Mouse (Mus musculus) ES-Bruce4 (cell line): ENCODE measurements at regions not wholly inside any gene's neighbourhood (a gene's known extent, or its start where the extent isn't known, plus 50 kb on each side); places are given as distances from the start of the nearest gene placed in this dataset.

Experiments used
- H3K27ac ChIP-seq: 2 replicates; pipeline ENCODE4 v1.5.1; 2012; ENCODE audit warnings: low read length, inconsistent platforms; ENCODE audit not compliant: insufficient read depth
- H3K27me3 ChIP-seq: 2 replicates; pipeline ENCODE4 v1.6.1; 2012; ENCODE audit warnings: mild to moderate bottlenecking, low read length, inconsistent platforms; ENCODE audit not compliant: control insufficient read depth, poor library complexity, insufficient read depth, severe bottlenecking
- H3K36me3 ChIP-seq: 2 replicates; pipeline ENCODE4 v1.6.1; 2012; ENCODE audit warnings: inconsistent platforms, mild to moderate bottlenecking, low read length, moderate library complexity; ENCODE audit not compliant: control insufficient read depth, poor library complexity, insufficient read depth, severe bottlenecking
- H3K4me1 ChIP-seq: one replicate; pipeline ENCODE4 v1.8.1; 2011; ENCODE audit warnings: low read length; ENCODE audit not compliant: control insufficient read depth, insufficient read depth
- H3K4me3 ChIP-seq: 2 replicates; pipeline ENCODE4 v1.5.1; 2011; ENCODE audit warnings: low read depth, mild to moderate bottlenecking, low read length
- H3K9ac ChIP-seq: 2 replicates; pipeline ENCODE4 v1.6.1; 2012; ENCODE audit warnings: low read depth, mild to moderate bottlenecking, inconsistent platforms; ENCODE audit not compliant: poor library complexity, severe bottlenecking
- H3K9me3 ChIP-seq: replicated peaks from 2 replicates; pipeline ENCODE4 v1.6.1; 2012; ENCODE audit warnings: mild to moderate bottlenecking, low read length, inconsistent platforms; ENCODE audit not compliant: control insufficient read depth, poor library complexity, insufficient read depth, severe bottlenecking
- CTCF ChIP-seq: IDR thresholded peaks from one replicate; pipeline ENCODE4 v1.8.1; 2011; ENCODE audit warnings: low read depth, low read length
- EP300 ChIP-seq: IDR thresholded peaks from 2 replicates; pipeline ENCODE4 v1.6.1; 2011; ENCODE audit warnings: low read depth, low read length; ENCODE audit not compliant: insufficient read depth
- POLR2A ChIP-seq: IDR thresholded peaks from one replicate; pipeline ENCODE4 v1.8.1; 2011; ENCODE audit warnings: low read length; ENCODE audit not compliant: insufficient read depth

- Histone ChIP-seq H3K27ac (no peak overlapping the region), H3K36me3 (no peaks in the 10 kb centered on the region), H3K9me3 (peaks cover 6% of the 10 kb centered on the region; the same call in 1 of the 2 replicates), H3K27me3 (no peaks in the 10 kb centered on the region), H3K4me1 (no peaks in the 10 kb centered on the region), H3K4me3 (no peak overlapping the region), H3K9ac (no peak overlapping the region)
- no peak for TF ChIP-seq EP300
- TF ChIP-seq CTCF = no peak
- TF ChIP-seq POLR2A = no peak
Measured at GRCm38 (mm10) chr11:63474831-63475230, 346.0 kb downstream of the Pmp22 start.

- no peaks in the 10 kb centered on the region for H3K4me1 ChIP-seq
- no peaks in the 10 kb centered on the region for H3K36me3 ChIP-seq
- no peaks in the 10 kb centered on the region for H3K27me3 ChIP-seq
- TF ChIP-seq POLR2A = no peak
- TF ChIP-seq CTCF = no peak
- no peak for TF ChIP-seq EP300
- H3K9ac ChIP-seq = no peak overlapping the region
- no peak overlapping the region for H3K4me3 ChIP-seq
- H3K9me3 ChIP-seq = no peaks in the 10 kb centered on the region
- H3K27ac ChIP-seq = no peak overlapping the region
Measured at GRCm38 (mm10) chr11:63481676-63482310, 353.0 kb downstream of the Pmp22 start.

GRCm38 (mm10) chr11:63482593-63482992, 353.8 kb downstream of the Pmp22 start:
- H3K27me3 ChIP-seq = no peaks in the 10 kb centered on the region

GRCm38 (mm10) chr11:63487203-63487602, 358.4 kb downstream of the Pmp22 start:
- Histone ChIP-seq H3K27me3 (no peaks in the 10 kb centered on the region), H3K9me3 (no peaks in the 10 kb centered on the region), H3K36me3 (no peaks in the 10 kb centered on the region), H3K4me1 (no peaks in the 10 kb centered on the region), H3K27ac (no peak overlapping the region), H3K4me3 (no peak overlapping the region), H3K9ac (no peak overlapping the region)
- TF ChIP-seq POLR2A (no peak), EP300 (no peak), CTCF (no peak)

More at GRCm38 (mm10) chr11:63482593-63482992, 353.8 kb downstream of the Pmp22 start:
- Histone ChIP-seq H3K4me3 (no peak overlapping the region), H3K4me1 (no peaks in the 10 kb centered on the region), H3K9ac (no peak overlapping the region), H3K36me3 (no peaks in the 10 kb centered on the region), H3K27ac (no peak overlapping the region), H3K9me3 (no peaks in the 10 kb centered on the region)
- TF ChIP-seq CTCF (no peak), EP300 (no peak), POLR2A (no peak)

GRCm38 (mm10) chr11:63502181-63502580, 373.4 kb downstream of the Pmp22 start:
- Histone ChIP-seq H3K27ac (no peak overlapping the region), H3K36me3 (no peaks in the 10 kb centered on the region), H3K4me3 (no peak overlapping the region), H3K27me3 (no peaks in the 10 kb centered on the region), H3K9me3 (no peaks in the 10 kb centered on the region), H3K4me1 (no peaks in the 10 kb centered on the region), H3K9ac (no peak overlapping the region)
- TF ChIP-seq EP300 (no peak), POLR2A (no peak), CTCF (no peak)

- Histone ChIP-seq H3K27ac (no peak overlapping the region), H3K4me3 (no peak overlapping the region), H3K9ac (no peak overlapping the region), H3K4me1 (no peaks in the 10 kb centered on the region), H3K36me3 (no peaks in the 10 kb centered on the region), H3K9me3 (no peaks in the 10 kb centered on the region), H3K27me3 (no peaks in the 10 kb centered on the region)
- TF ChIP-seq CTCF (no peak), POLR2A (no peak), EP300 (no peak)
Measured at GRCm38 (mm10) chr11:63507387-63507786, 378.6 kb downstream of the Pmp22 start.
